In genomic region chr2:29646613-29647012, GRCm38 (mm10) we compare ENCODE assay signal across 15 mouse cellular contexts. TPM values are rescaled to one million over a fixed set of nuclear protein-coding genes. Genes with fewer than 3 reads are reported as not detected.
A peak's percentile ranks its signal among the peaks of the same experiment; 100 is the strongest.
DNase-seq lines count a peak whose midpoint lies in the region; ATAC-seq and TF ChIP-seq lines count a peak whose summit lies in the region.
"Had no signal": no experiment of that assay in that cellular context is flagged by ENCODE, and none has a peak within 500 bp of the region (broad histone marks: within the 10 kb centered on the region; RNA-seq: fewer than 3 reads in every experiment).

No protein-coding gene starts in this region.

- peak; percentile 21 for DNase-seq in hindbrain, postnatal 0 days (ENCODE audit: low spot score)
- DNase-seq in hindbrain, embryonic 14.5 days (ENCODE audit: low spot score), result no peak
- DNase-seq in midbrain, embryonic 11.5 days (ENCODE audit: low spot score, missing footprints), result peak; percentile 68
- DNase-seq in midbrain, embryonic 10.5 days (ENCODE audit: low spot score), result no peak
- no peak for DNase-seq in cerebellum, adult 9-11 months
- DNase-seq: cerebellum, postnatal 25 days; gastrocnemius, postnatal 10 days; left cerebral cortex, postnatal 4 days; lung, postnatal 4 days; spleen, adult 18-20 months; thymus, postnatal 36 days had no signal

- no peak overlapping the region for H3K4me2 ChIP-seq in hindbrain, postnatal 0 days (ENCODE audit: low read depth, low read length)
- no peak overlapping the region for H3K4me2 ChIP-seq in hindbrain, embryonic 14.5 days (replicated peaks)
- no peak overlapping the region for H3K4me2 ChIP-seq in midbrain, embryonic 11.5 days
- peak overlapping the region; percentile 19; the same call in 1 of the 2 replicates for H3K4me2 ChIP-seq in heart, embryonic 15.5 days
- H3K4me2 ChIP-seq in stomach, embryonic 16.5 days (ENCODE audit: low read depth, low read length), result no peak overlapping the region
- H3K4me2 ChIP-seq: hindbrain, embryonic 15.5 days had no signal

- no peak overlapping the region for H3K9ac ChIP-seq in hindbrain, postnatal 0 days (replicated peaks; ENCODE audit: low read length)
- no peak overlapping the region for H3K9ac ChIP-seq in hindbrain, embryonic 14.5 days
- no peak overlapping the region for H3K9ac ChIP-seq in midbrain, embryonic 11.5 days (ENCODE audit: low read length)
- no peak overlapping the region for H3K9ac ChIP-seq in heart, embryonic 15.5 days
- H3K9ac ChIP-seq in stomach, embryonic 16.5 days (ENCODE audit: low read length), result no peak overlapping the region
- H3K9ac ChIP-seq: hindbrain, embryonic 15.5 days had no signal

- no peak overlapping the region for H3K27ac ChIP-seq in hindbrain, postnatal 0 days
- H3K27ac ChIP-seq in hindbrain, embryonic 14.5 days, result no peak overlapping the region
- H3K27ac ChIP-seq in midbrain, embryonic 11.5 days (ENCODE audit: low read depth, low read length), result no peak overlapping the region
- H3K27ac ChIP-seq in midbrain, embryonic 10.5 days (replicated peaks), result no peak overlapping the region
- peak overlapping the region; percentile 39 for H3K27ac ChIP-seq in heart, embryonic 15.5 days
- H3K27ac ChIP-seq in stomach, embryonic 16.5 days (ENCODE audit: low read length), result no peak overlapping the region
- H3K27ac ChIP-seq: hindbrain, embryonic 15.5 days had no signal

- no peak for TF ChIP-seq CTCF in hindbrain, postnatal 0 days (IDR thresholded peaks at IDR 0.05; ENCODE audit: low read depth)

- no peak for ATAC-seq in hindbrain, postnatal 0 days
- no peak for ATAC-seq in hindbrain, embryonic 14.5 days (ENCODE audit: low FRiP score)
- ATAC-seq in midbrain, embryonic 11.5 days (ENCODE audit: low FRiP score), result no peak
- peak; percentile 68 for ATAC-seq in heart, embryonic 15.5 days (replicated peaks; ENCODE audit: insufficient number of reproducible peaks, insufficient read depth, low FRiP score, low read depth)
- ATAC-seq in stomach, embryonic 16.5 days (ENCODE audit: insufficient read depth, low FRiP score), result peak; percentile 57; the same call in 1 of the 2 replicates

- H3K4me1 ChIP-seq in hindbrain, postnatal 0 days (ENCODE audit: insufficient read depth, low read length), result no peaks in the 10 kb centered on the region
- H3K4me1 ChIP-seq in hindbrain, embryonic 14.5 days (replicated peaks; ENCODE audit: control insufficient read depth, insufficient read depth, low read length), result peaks cover 5% of the 10 kb centered on the region; the same call in 1 of the 2 replicates
- H3K4me1 ChIP-seq in midbrain, embryonic 11.5 days (ENCODE audit: control insufficient read depth, insufficient read depth, low read length), result no peaks in the 10 kb centered on the region
- peaks cover 27% of the 10 kb centered on the region for H3K4me1 ChIP-seq in midbrain, embryonic 10.5 days
- peaks cover 45% of the 10 kb centered on the region for H3K4me1 ChIP-seq in heart, embryonic 15.5 days (replicated peaks)
- 0 out of 2 replicates have a peak, but pooled peaks cover 4% of the 10 kb centered on the region for H3K4me1 ChIP-seq in stomach, embryonic 16.5 days (ENCODE audit: control insufficient read depth, insufficient read depth, low read length)

- no peak overlapping the region for H3K4me3 ChIP-seq in hindbrain, postnatal 0 days (ENCODE audit: low read length)
- H3K4me3 ChIP-seq in hindbrain, embryonic 14.5 days (replicated peaks; ENCODE audit: low read length), result no peak overlapping the region
- H3K4me3 ChIP-seq in midbrain, embryonic 11.5 days (ENCODE audit: low read depth, low read length), result no peak overlapping the region
- H3K4me3 ChIP-seq in midbrain, embryonic 10.5 days, result no peak overlapping the region
- H3K4me3 ChIP-seq in heart, embryonic 15.5 days, result no peak overlapping the region
- no peak overlapping the region for H3K4me3 ChIP-seq in stomach, embryonic 16.5 days (replicated peaks; ENCODE audit: low read length)
- H3K4me3 ChIP-seq: hindbrain, embryonic 15.5 days; myocyte had no signal

- H3K27me3 ChIP-seq in hindbrain, postnatal 0 days (ENCODE audit: insufficient read depth, low read length), result no peaks in the 10 kb centered on the region
- no peaks in the 10 kb centered on the region for H3K27me3 ChIP-seq in hindbrain, embryonic 14.5 days (ENCODE audit: control insufficient read depth, insufficient read depth, low read length)
- no peaks in the 10 kb centered on the region for H3K27me3 ChIP-seq in midbrain, embryonic 11.5 days (ENCODE audit: control insufficient read depth, insufficient read depth, low read length)
- no peaks in the 10 kb centered on the region for H3K27me3 ChIP-seq in midbrain, embryonic 10.5 days (ENCODE audit: low read depth, poor library complexity, severe bottlenecking)
- no peaks in the 10 kb centered on the region for H3K27me3 ChIP-seq in heart, embryonic 15.5 days
- no peaks in the 10 kb centered on the region for H3K27me3 ChIP-seq in stomach, embryonic 16.5 days (ENCODE audit: control insufficient read depth, insufficient read depth, low read length)
- H3K27me3 ChIP-seq: hindbrain, embryonic 15.5 days had no signal

- WGBS in hindbrain, postnatal 0 days, result 68% methylated on average over 3 of the region's 3 CpGs
- 79% methylated on average over 3 of the region's 3 CpGs for WGBS in hindbrain, embryonic 14.5 days
- 83% methylated on average over 3 of the region's 3 CpGs for WGBS in midbrain, embryonic 11.5 days
- WGBS in midbrain, embryonic 10.5 days, result 92% methylated on average over 3 of the region's 3 CpGs
- WGBS in heart, embryonic 15.5 days, result 44% methylated on average over 3 of the region's 3 CpGs
- WGBS in stomach, embryonic 16.5 days, result 80% methylated on average over 3 of the region's 3 CpGs

- no peaks in the 10 kb centered on the region for H3K36me3 ChIP-seq in hindbrain, postnatal 0 days (ENCODE audit: insufficient read depth, low read length)
- no peaks in the 10 kb centered on the region for H3K36me3 ChIP-seq in hindbrain, embryonic 14.5 days (replicated peaks; ENCODE audit: control insufficient read depth, insufficient read depth)
- H3K36me3 ChIP-seq in midbrain, embryonic 11.5 days (ENCODE audit: control insufficient read depth, insufficient read depth, low read length), result no peaks in the 10 kb centered on the region
- H3K36me3 ChIP-seq in midbrain, embryonic 10.5 days, result peaks cover 8% of the 10 kb centered on the region; the same call in 1 of the 2 replicates
- H3K36me3 ChIP-seq in heart, embryonic 15.5 days, result no peaks in the 10 kb centered on the region
- no peaks in the 10 kb centered on the region for H3K36me3 ChIP-seq in stomach, embryonic 16.5 days (ENCODE audit: control insufficient read depth, insufficient read depth, low read length)
- H3K36me3 ChIP-seq: hindbrain, embryonic 15.5 days had no signal

- H3K9me3 ChIP-seq in hindbrain, postnatal 0 days (ENCODE audit: low read length), result no peaks in the 10 kb centered on the region
- no peaks in the 10 kb centered on the region for H3K9me3 ChIP-seq in hindbrain, embryonic 14.5 days (ENCODE audit: control insufficient read depth, low read length)
- H3K9me3 ChIP-seq in midbrain, embryonic 11.5 days (ENCODE audit: control insufficient read depth, low read length), result no peaks in the 10 kb centered on the region
- no peaks in the 10 kb centered on the region for H3K9me3 ChIP-seq in midbrain, embryonic 10.5 days (replicated peaks)
- no peaks in the 10 kb centered on the region for H3K9me3 ChIP-seq in heart, embryonic 15.5 days (replicated peaks)
- no peaks in the 10 kb centered on the region for H3K9me3 ChIP-seq in stomach, embryonic 16.5 days (replicated peaks; ENCODE audit: control insufficient read depth, low read length)
- H3K9me3 ChIP-seq: hindbrain, embryonic 15.5 days had no signal

RNA-seq across cellular contexts. Expression of gene Rapgef1, which starts 27.1 kb away (rescaled TPM):
- 91.3 and 94.0 TPM in 2 replicates for total RNA-seq in hindbrain, postnatal 0 days (2014; rRNA removed)
- polyA plus RNA-seq in hindbrain, postnatal 0 days (2015; fragmentation: Nextera tagmentation; extraction: Ambion mirVana), result 13.7 and 14.4 TPM in 2 replicates
- 19.9 and 22.3 TPM in 2 replicates for polyA plus RNA-seq in hindbrain, embryonic 14.5 days (2014; fragmentation: Nextera tagmentation; extraction: Ambion mirVana)
- polyA plus RNA-seq in midbrain, embryonic 11.5 days (2014; fragmentation: Nextera tagmentation; extraction: Ambion mirVana), result 12.4 and 15.6 TPM in 2 replicates
- 14.4 and 15.4 TPM in 2 replicates for polyA plus RNA-seq in midbrain, embryonic 10.5 days (2016; fragmentation: Nextera tagmentation; extraction: Ambion mirVana)
- polyA plus RNA-seq in heart, embryonic 15.5 days (2015; fragmentation: Nextera tagmentation; extraction: Ambion mirVana), result 11.6 and 15.5 TPM in 2 replicates
- polyA plus RNA-seq in stomach, embryonic 16.5 days (2015; fragmentation: Nextera tagmentation; extraction: Ambion mirVana), result 10.7 and 11.2 TPM in 2 replicates

Comparison
In these comparisons a context has a peak if more than half of its experiments do, and no peak if none do; other contexts are left out.
1. DNase-seq: peak in hindbrain, postnatal 0 days (single experiment) and midbrain, embryonic 11.5 days (single experiment); none in hindbrain, embryonic 14.5 days (single experiment), midbrain, embryonic 10.5 days (single experiment) and cerebellum, adult 9-11 months (single experiment).
2. ATAC-seq: peak in heart, embryonic 15.5 days (single experiment) and stomach, embryonic 16.5 days (single experiment); none in hindbrain, postnatal 0 days (single experiment), hindbrain, embryonic 14.5 days (single experiment) and midbrain, embryonic 11.5 days (single experiment).